Mouse (Mus musculus) CH12.LX (cell line): ENCODE results near the gene Thegl.

Experiments
- CTCF ChIP-seq, 2 experiments: IDR thresholded peaks in 1 of 2; conservative IDR thresholded peaks in 1 of 2; 2 replicates each; pipeline ENCODE4 v1.5.1; 2011 to 2012; ENCODE audit warnings: low read depth in 2 of 2, low read length in 2 of 2, improper control_type of control experiment in 1 of 2, inconsistent platforms in 1 of 2, mild to moderate bottlenecking in 1 of 2, moderate library complexity in 1 of 2
- ETS1 ChIP-seq: conservative IDR thresholded peaks from 2 replicates; pipeline ENCODE4 v1.6.1; 2012; ENCODE audit warnings: low read depth, mild to moderate bottlenecking, inconsistent platforms, low read length, improper control_type of control experiment, moderate library complexity
- MAX ChIP-seq: IDR thresholded peaks from 2 replicates; pipeline ENCODE4 v1.6.1; 2011; ENCODE audit warnings: low read length, improper control_type of control experiment
- MYC ChIP-seq: IDR thresholded peaks from 2 replicates; pipeline ENCODE4 v1.6.1; 2011; ENCODE audit warnings: low read depth, mild to moderate bottlenecking, improper control_type of control experiment, low read length
- POLR2A ChIP-seq: IDR thresholded peaks from 2 replicates; pipeline ENCODE4 v1.6.1; 2011; ENCODE audit warnings: low read depth, mild to moderate bottlenecking, improper control_type of control experiment, low read length
- RCOR1 ChIP-seq: conservative IDR thresholded peaks from 2 replicates; pipeline ENCODE4 v1.6.1; 2012; ENCODE audit warnings: low read depth, mild to moderate bottlenecking, inconsistent platforms, low read length, improper control_type of control experiment
- TBP ChIP-seq: conservative IDR thresholded peaks from 2 replicates; pipeline ENCODE4 v1.6.1; 2011; ENCODE audit warnings: low read depth, low read length, improper control_type of control experiment
- UBTF ChIP-seq: IDR thresholded peaks from 2 replicates; pipeline ENCODE4 v1.6.1; 2012; ENCODE audit warnings: low read depth, mild to moderate bottlenecking, inconsistent platforms, low read length, improper control_type of control experiment, moderate library complexity

- TF ChIP-seq RCOR1: no peak
- peak; percentile 44 to 91; a peak in 3 of 4 replicates for TF ChIP-seq CTCF (conservative IDR thresholded peaks at IDR 0.05 in 1 of 2, IDR thresholded peaks at IDR 0.05 in 1 of 2; ENCODE audit: low read depth in 2 of 2, low read length in 2 of 2)
- no peak for TF ChIP-seq MAX
- no peak for TF ChIP-seq POLR2A
- 0 out of 2 replicates have a peak, but pooled peaks have one; percentile 28 for TF ChIP-seq MYC
- no peak for TF ChIP-seq ETS1
- no peak for TF ChIP-seq UBTF
- TF ChIP-seq TBP: no peak
Measured at GRCm38 (mm10) chr5:77029735-77030134, 13.9 kb downstream of the Thegl start.
